Mouse (Mus musculus): ENCODE data around the gene Blvrb.

- no peak for TF ChIP-seq CTCF (IDR thresholded peaks at IDR 0.05; ENCODE audit: low read depth)
- no peak for TF ChIP-seq EP300 (IDR thresholded peaks at IDR 0.05; ENCODE audit: low read depth)
Observed at GRCm38 (mm10) chr7:27433349-27433748, 14.4 kb upstream of the Blvrb start.
